Mouse (Mus musculus) cerebellum, adult 9-10 months (tissue): ENCODE results near the gene Krtap28-13.

Experiments
- DNase-seq: peaks from one replicate; pipeline ENCODE4 v3.0.0; 2022

Gene Krtap28-13

GRCm38 (mm10) chr1:83096935-83097334 is 36.2 kb downstream of the Krtap28-13 start:
- DNase-seq = no peak

- DNase-seq = no peak
Measured at GRCm38 (mm10) chr1:83099160-83099559, 38.4 kb downstream of the Krtap28-13 start.

GRCm38 (mm10) chr1:83099580-83100137 is 38.9 kb downstream of the Krtap28-13 start:
- no peak for DNase-seq

- no peak for DNase-seq
Measured at GRCm38 (mm10) chr1:83101891-83102290, 41.2 kb downstream of the Krtap28-13 start.

- no peak for DNase-seq
Measured at GRCm38 (mm10) chr1:83105464-83105863, 44.7 kb downstream of the Krtap28-13 start.

GRCm38 (mm10) chr1:83107410-83107978 is 46.8 kb downstream of the Krtap28-13 start:
- DNase-seq = no peak

- DNase-seq = no peak
Measured at GRCm38 (mm10) chr1:83110992-83111391, 50.3 kb downstream of the Krtap28-13 start.
